Mouse (Mus musculus): ENCODE measurements around the gene Ssu2. TPM values are rescaled to one million over a fixed set of nuclear protein-coding genes. Genes with fewer than 3 reads are reported as not detected.

The Ssu2 gene
- 1.0 TPM in 1 of 2 replicates, not detected in the other for polyA plus RNA-seq (2011; ENCODE audit: insufficient read depth, insufficient read length, low replicate concordance, missing spikeins)

DNA sequence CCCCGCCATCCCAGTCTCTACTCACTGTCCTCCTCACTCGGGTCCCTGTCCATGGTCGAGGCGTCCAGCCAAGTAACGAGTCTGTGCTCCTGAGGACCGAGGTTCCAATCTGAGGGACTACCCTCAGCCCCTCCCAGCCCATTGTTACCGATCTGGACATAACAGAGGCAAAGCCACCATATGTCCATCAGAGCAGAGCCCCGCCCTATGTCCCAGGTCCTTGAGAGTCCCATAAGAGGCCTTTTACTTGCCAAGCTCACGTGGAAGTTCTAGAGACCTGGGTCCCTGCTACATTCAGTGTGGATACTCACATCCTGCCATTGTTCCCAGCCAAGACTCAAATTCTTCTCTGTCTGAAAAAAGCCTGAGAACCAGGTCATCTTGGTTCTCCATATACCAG lies at the start of gene Ssu2:
TSS of gene Ssu2 (minus strand) at position 77 of the 400 bp plus-strand sequence.
- no peak for TF ChIP-seq CTCF (IDR thresholded peaks at IDR 0.05; ENCODE audit: control insufficient read depth, insufficient read depth, low read length)
- TF ChIP-seq POLR2A (IDR thresholded peaks at IDR 0.05; ENCODE audit: borderline replicate concordance, control insufficient read depth, low read depth, low read length): no peak
- 53% methylated on average over 9 of the region's 9 CpGs for WGBS
- no peaks in the 10 kb centered on the region for H3K4me1 ChIP-seq (ENCODE audit: control insufficient read depth, insufficient read depth, low read length)
- no peak within 1 kb of the TSS for H3K27ac ChIP-seq (ENCODE audit: control insufficient read depth, insufficient read depth, low read depth, low read length, poor library complexity)
- H3K4me3 ChIP-seq (replicated peaks; ENCODE audit: control insufficient read depth, low read depth, low read length): no peak within 1 kb of the TSS

DNA sequence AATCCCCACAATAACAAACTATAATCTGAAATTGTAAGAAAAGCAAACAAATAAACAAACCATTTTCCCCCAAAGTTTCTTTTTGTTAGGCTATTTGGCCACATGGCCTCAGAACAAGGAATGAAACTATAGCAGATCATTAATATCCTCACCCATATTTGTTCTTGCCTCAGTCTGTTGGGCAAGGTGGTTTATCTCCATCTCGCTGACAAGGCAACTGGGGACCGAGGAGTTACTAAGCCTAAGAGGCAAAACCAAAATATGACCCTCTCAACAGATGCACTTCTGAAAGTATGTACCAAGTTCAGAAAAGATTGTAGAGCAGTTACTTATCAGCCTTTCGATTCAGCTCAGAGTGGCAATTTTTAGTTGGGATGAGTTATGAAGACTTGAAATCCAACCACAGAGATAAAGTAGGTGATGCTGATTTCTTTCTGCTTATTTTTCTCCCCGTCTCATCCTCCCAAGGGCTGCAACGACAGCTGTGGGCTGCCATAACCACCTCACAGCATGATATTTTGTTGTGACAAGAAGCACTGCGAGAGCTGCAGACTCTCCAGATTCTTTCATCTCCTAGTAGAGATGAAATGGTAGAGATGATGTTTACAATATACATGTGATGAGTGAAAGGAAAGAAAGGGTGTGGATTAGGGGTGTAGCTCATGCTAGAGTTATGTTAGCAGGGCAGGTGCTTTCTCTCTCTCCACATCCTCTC lies 38.4 kb upstream of the Ssu2 start:
- no peak overlapping the region for H3K27ac ChIP-seq (ENCODE audit: control insufficient read depth, insufficient read depth, low read depth, low read length, poor library complexity)
- no peaks in the 10 kb centered on the region for H3K4me1 ChIP-seq (ENCODE audit: control insufficient read depth, insufficient read depth, low read length)
- no peak overlapping the region for H3K4me3 ChIP-seq (replicated peaks; ENCODE audit: control insufficient read depth, low read depth, low read length)
- no peak for TF ChIP-seq CTCF (IDR thresholded peaks at IDR 0.05; ENCODE audit: control insufficient read depth, insufficient read depth, low read length)
- TF ChIP-seq POLR2A (IDR thresholded peaks at IDR 0.05; ENCODE audit: borderline replicate concordance, control insufficient read depth, low read depth, low read length): no peak
- WGBS: 73% methylated on average over 6 of the region's 6 CpGs

DNA sequence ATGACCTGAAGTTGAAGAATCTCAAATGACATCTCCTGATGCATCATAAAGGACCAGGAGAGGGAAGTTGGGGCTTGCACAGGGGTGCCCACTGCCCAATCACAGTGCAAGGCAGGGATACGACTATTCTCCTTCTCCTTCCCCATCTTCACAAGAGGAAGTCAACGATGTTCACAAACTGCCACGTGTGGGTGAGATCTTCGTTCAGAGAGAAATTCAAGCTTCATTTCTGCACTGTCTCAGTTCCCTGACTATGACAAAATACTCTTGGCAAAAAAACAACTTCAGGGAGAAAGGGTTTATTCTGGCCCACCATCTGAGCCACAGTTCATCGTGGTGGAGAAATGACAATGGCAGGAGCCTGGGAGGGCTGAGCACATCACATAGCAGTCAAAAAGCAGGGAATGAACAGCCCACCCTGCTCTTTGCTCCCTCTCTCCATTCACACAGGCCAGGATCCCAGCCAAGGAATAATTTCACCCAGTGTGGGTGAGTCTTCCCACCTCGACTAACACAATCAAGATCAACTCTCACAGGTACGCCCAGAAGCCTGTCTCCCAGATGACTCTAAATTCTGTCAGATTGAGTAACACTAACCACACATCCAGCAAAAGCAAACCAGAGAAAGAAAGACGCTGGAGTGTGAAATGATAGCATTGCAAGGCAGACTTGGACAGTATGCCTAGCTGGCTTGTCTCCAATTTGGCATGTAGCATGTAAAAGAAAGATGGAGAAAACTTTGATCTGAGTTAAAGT lies 36.1 kb upstream of the Ssu2 start:
- Histone ChIP-seq H3K4me1 (ENCODE audit: control insufficient read depth, insufficient read depth, low read length) (no peaks in the 10 kb centered on the region), H3K27ac (ENCODE audit: control insufficient read depth, insufficient read depth, low read depth, low read length, poor library complexity) (no peak overlapping the region), H3K4me3 (replicated peaks; ENCODE audit: control insufficient read depth, low read depth, low read length) (no peak overlapping the region)
- TF ChIP-seq POLR2A (IDR thresholded peaks at IDR 0.05; ENCODE audit: borderline replicate concordance, control insufficient read depth, low read depth, low read length): no peak
- TF ChIP-seq CTCF (IDR thresholded peaks at IDR 0.05; ENCODE audit: control insufficient read depth, insufficient read depth, low read length): no peak
- 62% methylated on average over 8 of the region's 8 CpGs for WGBS

DNA sequence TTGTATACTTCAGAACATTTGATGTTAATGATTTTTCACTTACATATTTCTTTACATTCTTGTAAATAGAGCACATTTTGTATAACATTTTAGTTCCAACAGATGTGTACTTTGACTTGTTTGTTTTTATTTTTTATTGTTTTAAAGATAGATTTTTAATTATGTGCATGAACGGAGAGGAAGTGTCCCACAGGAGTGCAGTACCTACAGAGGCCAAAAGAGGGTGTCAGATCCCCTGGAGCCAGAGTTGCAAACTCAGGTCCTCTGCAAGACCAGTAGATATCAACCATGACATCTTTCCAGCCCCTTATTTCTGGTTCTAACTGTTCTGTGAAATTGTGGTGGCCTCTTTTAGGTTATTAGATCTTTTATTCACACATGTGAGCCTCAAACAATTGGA lies 33.1 kb upstream of the Ssu2 start:
- no peak overlapping the region for H3K27ac ChIP-seq (ENCODE audit: control insufficient read depth, insufficient read depth, low read depth, low read length, poor library complexity)
- no peak overlapping the region for H3K4me3 ChIP-seq (replicated peaks; ENCODE audit: control insufficient read depth, low read depth, low read length)
- TF ChIP-seq CTCF (IDR thresholded peaks at IDR 0.05; ENCODE audit: control insufficient read depth, insufficient read depth, low read length) (no peak), POLR2A (IDR thresholded peaks at IDR 0.05; ENCODE audit: borderline replicate concordance, control insufficient read depth, low read depth, low read length) (no peak)
- no peaks in the 10 kb centered on the region for H3K4me1 ChIP-seq (ENCODE audit: control insufficient read depth, insufficient read depth, low read length)
- 90% methylated on average over 1 of the region's 1 CpGs for WGBS

DNA sequence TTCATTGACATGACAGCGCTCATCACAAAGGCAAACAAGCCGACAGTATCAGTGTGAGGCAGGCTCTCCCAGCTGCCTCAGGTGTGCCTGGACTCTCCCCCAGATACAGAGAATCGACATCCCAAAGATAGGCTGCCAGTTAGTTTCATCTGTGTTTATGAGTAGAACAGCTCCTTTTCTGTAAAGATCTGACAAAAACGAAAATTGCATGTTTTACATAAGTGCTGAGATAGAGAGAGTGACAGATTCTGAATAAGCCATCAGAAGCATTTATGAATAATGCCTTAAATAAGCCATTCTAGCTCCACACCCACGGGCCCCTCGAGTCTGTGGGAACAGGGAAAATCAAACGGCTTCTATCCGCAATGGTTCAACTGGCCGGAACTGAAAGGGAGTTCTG lies 31.5 kb upstream of the Ssu2 start:
- no peaks in the 10 kb centered on the region for H3K4me1 ChIP-seq (ENCODE audit: control insufficient read depth, insufficient read depth, low read length)
- H3K27ac ChIP-seq (ENCODE audit: control insufficient read depth, insufficient read depth, low read depth, low read length, poor library complexity): no peak overlapping the region
- WGBS: 77% methylated on average over 9 of the region's 9 CpGs
- H3K4me3 ChIP-seq (replicated peaks; ENCODE audit: control insufficient read depth, low read depth, low read length): no peak overlapping the region
- no peak for TF ChIP-seq POLR2A (IDR thresholded peaks at IDR 0.05; ENCODE audit: borderline replicate concordance, control insufficient read depth, low read depth, low read length)
- TF ChIP-seq CTCF (IDR thresholded peaks at IDR 0.05; ENCODE audit: control insufficient read depth, insufficient read depth, low read length): no peak

DNA sequence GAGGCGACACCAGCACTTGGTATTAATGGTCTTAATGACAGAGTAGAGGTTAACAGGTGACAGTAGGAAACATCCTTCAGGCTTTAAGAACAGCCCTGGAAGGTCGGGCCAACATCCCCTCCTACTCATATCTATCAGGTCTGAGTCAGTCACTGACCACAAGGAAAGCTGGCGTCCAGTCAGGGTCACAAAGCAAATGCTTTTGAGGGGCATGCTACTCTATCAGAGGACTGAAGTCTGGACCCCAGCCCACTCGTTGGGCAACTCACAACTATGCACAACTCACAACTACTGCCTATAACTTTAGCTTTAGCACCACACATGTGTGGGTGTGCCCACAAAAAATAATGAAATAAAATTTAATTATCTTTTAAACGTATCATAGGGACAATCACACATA lies 16.3 kb upstream of the Ssu2 start:
- Histone ChIP-seq H3K4me3 (replicated peaks; ENCODE audit: control insufficient read depth, low read depth, low read length) (no peak overlapping the region), H3K27ac (ENCODE audit: control insufficient read depth, insufficient read depth, low read depth, low read length, poor library complexity) (no peak overlapping the region), H3K4me1 (ENCODE audit: control insufficient read depth, insufficient read depth, low read length) (no peaks in the 10 kb centered on the region)
- TF ChIP-seq CTCF (IDR thresholded peaks at IDR 0.05; ENCODE audit: control insufficient read depth, insufficient read depth, low read length): no peak
- no peak for TF ChIP-seq POLR2A (IDR thresholded peaks at IDR 0.05; ENCODE audit: borderline replicate concordance, control insufficient read depth, low read depth, low read length)
- 72% methylated on average over 5 of the region's 5 CpGs for WGBS

DNA sequence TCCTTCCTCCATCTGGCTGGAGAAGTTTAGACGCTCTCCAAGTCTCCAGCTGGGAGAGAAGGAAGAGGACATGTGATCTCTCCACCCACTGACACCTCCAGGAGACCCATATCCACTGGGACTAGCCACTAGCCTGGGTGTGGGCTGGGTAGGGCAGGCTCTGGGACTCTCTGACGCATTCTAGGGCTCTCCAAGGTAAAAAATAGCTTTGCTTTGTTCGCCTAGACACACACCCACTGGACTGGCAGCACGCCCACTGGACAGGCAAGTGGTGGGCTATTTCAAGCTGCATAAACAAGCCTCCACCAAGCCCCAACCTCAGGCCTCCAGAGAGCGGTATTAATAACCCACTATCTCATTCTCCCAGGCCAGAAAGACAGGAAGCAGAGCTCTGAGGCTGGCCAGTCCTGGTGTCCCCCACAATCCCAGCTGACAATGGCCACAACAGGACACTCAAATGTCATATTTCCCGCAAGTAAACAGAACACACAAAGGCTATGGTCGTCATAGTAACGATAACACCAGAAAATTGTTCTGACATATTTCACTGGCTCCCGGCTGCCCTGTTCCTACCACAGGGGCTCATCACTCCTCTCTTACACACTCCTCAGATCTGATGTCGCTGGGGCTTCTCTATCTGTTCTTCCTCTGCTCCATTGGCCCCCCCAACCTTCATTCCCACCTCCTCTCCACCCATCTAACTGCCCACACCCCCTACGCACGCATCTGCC lies 14.3 kb upstream of the Ssu2 start:
- 38% methylated on average over 12 of the region's 12 CpGs for WGBS
- no peak overlapping the region for H3K27ac ChIP-seq (ENCODE audit: control insufficient read depth, insufficient read depth, low read depth, low read length, poor library complexity)
- H3K4me1 ChIP-seq (ENCODE audit: control insufficient read depth, insufficient read depth, low read length): no peaks in the 10 kb centered on the region
- TF ChIP-seq POLR2A (IDR thresholded peaks at IDR 0.05; ENCODE audit: borderline replicate concordance, control insufficient read depth, low read depth, low read length) (no peak), CTCF (IDR thresholded peaks at IDR 0.05; ENCODE audit: control insufficient read depth, insufficient read depth, low read length) (no peak)
- H3K4me3 ChIP-seq (replicated peaks; ENCODE audit: control insufficient read depth, low read depth, low read length): no peak overlapping the region

DNA sequence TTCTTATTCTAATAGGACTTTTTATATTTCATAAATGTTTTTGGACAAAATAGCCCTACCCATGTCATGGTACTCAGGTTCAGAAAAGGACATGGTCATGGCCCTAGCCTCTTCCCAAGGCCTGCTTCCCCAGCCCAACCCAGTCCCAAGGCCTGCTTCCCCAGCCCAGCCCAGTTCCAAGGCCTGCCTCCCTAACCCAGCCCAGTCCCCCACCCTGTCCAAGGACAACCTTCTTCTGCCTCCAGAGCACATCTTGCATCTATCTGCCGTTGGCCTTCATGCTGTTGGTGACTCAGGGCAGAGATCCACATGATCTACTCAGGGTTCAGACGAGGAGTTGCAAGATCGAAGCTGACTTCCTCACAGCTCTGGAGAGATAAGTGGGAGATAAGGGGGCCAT lies 9.5 kb upstream of the Ssu2 start:
- Histone ChIP-seq H3K4me3 (replicated peaks; ENCODE audit: control insufficient read depth, low read depth, low read length) (no peak overlapping the region), H3K27ac (ENCODE audit: control insufficient read depth, insufficient read depth, low read depth, low read length, poor library complexity) (no peak overlapping the region), H3K4me1 (ENCODE audit: control insufficient read depth, insufficient read depth, low read length) (no peaks in the 10 kb centered on the region)
- TF ChIP-seq CTCF (IDR thresholded peaks at IDR 0.05; ENCODE audit: control insufficient read depth, insufficient read depth, low read length): no peak
- no peak for TF ChIP-seq POLR2A (IDR thresholded peaks at IDR 0.05; ENCODE audit: borderline replicate concordance, control insufficient read depth, low read depth, low read length)
- WGBS: 41% methylated on average over 3 of the region's 3 CpGs
